Mouse (Mus musculus) embryonic fibroblast, embryonic 13.5 days (primary cell): ENCODE measurements around the gene Lef1.

Source experiments
- CTCF ChIP-seq: IDR thresholded peaks from 2 replicates; pipeline ENCODE4 v1.5.1; 2011; ENCODE audit warnings: mild to moderate bottlenecking, control low read depth, low read length, moderate library complexity, borderline replicate concordance; ENCODE audit not compliant: insufficient read depth
- POLR2A ChIP-seq: IDR thresholded peaks from 2 replicates; pipeline ENCODE4 v1.6.1; 2011; ENCODE audit warnings: low read depth, mild to moderate bottlenecking, control low read depth, low read length, moderate library complexity

GRCm38 (mm10) chr3:131157471-131157870, 47.2 kb downstream of the Lef1 start:
- TF ChIP-seq CTCF (no peak), POLR2A (no peak)
